Mouse (Mus musculus) cortical plate, adult 2 months (tissue): ENCODE measurements around the gene Gm28035.

ENCODE experiments used
- CTCF ChIP-seq: fragments of 200-500 bp; IDR thresholded peaks from 2 replicates; pipeline ENCODE4 v1.5.1; 2011; ENCODE audit warnings: mild to moderate bottlenecking, control low read depth, low read length; ENCODE audit not compliant: insufficient read depth; ENCODE audit errors: extremely low read depth
- POLR2A ChIP-seq: fragments of 200-500 bp; IDR thresholded peaks from 2 replicates; pipeline ENCODE4 v1.6.1; 2011; ENCODE audit warnings: mild to moderate bottlenecking, low read length, control low read depth; ENCODE audit not compliant: insufficient read depth; ENCODE audit errors: extremely low read depth

GRCm38 (mm10) chr2:30306087-30306486 is 65.7 kb downstream of the Gm28035 start:
- TF ChIP-seq POLR2A (no peak), CTCF (no peak)
